Mouse (Mus musculus) limb, embryonic 13.5 days (tissue): Measurements from ENCODE around the gene Amigo2. TPM values are rescaled to one million over a fixed set of nuclear protein-coding genes. Genes with fewer than 3 reads are reported as not detected.
A peak's percentile ranks its signal among the peaks of the same experiment; 100 is the strongest.

Experiments
- ATAC-seq: fragments of 200-750 bp; cut with Nextera tagmentation; 2 replicates; pipeline ENCODE4 v1.8.0; 2017; ENCODE audit warnings: low read depth, moderate number of reproducible peaks, moderate TSS enrichment; ENCODE audit not compliant: low FRiP score
- H3K27ac ChIP-seq: fragments of 300-500 bp; sonication (generic); 2 replicates; pipeline ENCODE4 v1.5.1; 2015; ENCODE audit warnings: inconsistent platforms, mild to moderate bottlenecking, moderate library complexity
- H3K27me3 ChIP-seq: fragments of 300-500 bp; sonication (generic); 2 replicates; pipeline ENCODE4 v1.6.1; 2015; ENCODE audit warnings: mild to moderate bottlenecking, inconsistent platforms
- H3K36me3 ChIP-seq: fragments of 300-500 bp; sonication (generic); 2 replicates; pipeline ENCODE4 v1.6.1; 2015; ENCODE audit warnings: inconsistent platforms, mild to moderate bottlenecking, moderate library complexity
- H3K4me1 ChIP-seq: fragments of 300-500 bp; sonication (generic); 2 replicates; pipeline ENCODE4 v1.6.1; 2015; ENCODE audit warnings: inconsistent platforms
- H3K4me2 ChIP-seq: fragments of 300-500 bp; sonication (generic); replicated peaks from 2 replicates; pipeline ENCODE4 v1.6.1; 2015; ENCODE audit warnings: inconsistent platforms, mild to moderate bottlenecking, moderate library complexity
- H3K4me3 ChIP-seq: fragments of 300-500 bp; sonication (generic); 2 replicates; pipeline ENCODE4 v1.5.1; 2015; ENCODE audit warnings: moderate library complexity, mild to moderate bottlenecking, inconsistent platforms
- H3K9ac ChIP-seq: fragments of 300-500 bp; sonication (generic); 2 replicates; pipeline ENCODE4 v1.6.1; 2015; ENCODE audit warnings: mild to moderate bottlenecking, inconsistent platforms
- H3K9me3 ChIP-seq: fragments of 300-500 bp; sonication (generic); 2 replicates; pipeline ENCODE4 v1.6.1; 2016; ENCODE audit warnings: inconsistent platforms
- WGBS: fragments of 180-500 bp; shearing (Covaris S2); methylation state at CpG from one replicate; pipeline ENCODE4 v1.1.7; 2015; 5-methylcytosine and 5-hydroxymethylcytosine counted together
- polyA plus RNA-seq: library from polyadenylated mRNA; unstranded; fragments of >200 nt; fragmentation: Nextera tagmentation; extraction: Ambion mirVana; gene quantifications from 2 replicates; pipeline ENCODE4 v1.2.1, GENCODE M21; 2015

The Amigo2 gene
- polyA plus RNA-seq, 1 experiment from 2014 or later, result 6.7 TPM

GRCm38 (mm10) chr15:97262251-97262650, 15.2 kb upstream of the Amigo2 start:
- peaks cover 23% of the 10 kb centered on the region for H3K4me1 ChIP-seq
- no peak overlapping the region for H3K4me2 ChIP-seq
- no peak for ATAC-seq
- no peak overlapping the region for H3K4me3 ChIP-seq
- no peaks in the 10 kb centered on the region for H3K9me3 ChIP-seq
- H3K36me3 ChIP-seq, result no peaks in the 10 kb centered on the region
- no peaks in the 10 kb centered on the region for H3K27me3 ChIP-seq
- 64% methylated on average over 9 of the region's 9 CpGs for WGBS
- no peak overlapping the region for H3K27ac ChIP-seq
- H3K9ac ChIP-seq, result no peak overlapping the region

DNA sequence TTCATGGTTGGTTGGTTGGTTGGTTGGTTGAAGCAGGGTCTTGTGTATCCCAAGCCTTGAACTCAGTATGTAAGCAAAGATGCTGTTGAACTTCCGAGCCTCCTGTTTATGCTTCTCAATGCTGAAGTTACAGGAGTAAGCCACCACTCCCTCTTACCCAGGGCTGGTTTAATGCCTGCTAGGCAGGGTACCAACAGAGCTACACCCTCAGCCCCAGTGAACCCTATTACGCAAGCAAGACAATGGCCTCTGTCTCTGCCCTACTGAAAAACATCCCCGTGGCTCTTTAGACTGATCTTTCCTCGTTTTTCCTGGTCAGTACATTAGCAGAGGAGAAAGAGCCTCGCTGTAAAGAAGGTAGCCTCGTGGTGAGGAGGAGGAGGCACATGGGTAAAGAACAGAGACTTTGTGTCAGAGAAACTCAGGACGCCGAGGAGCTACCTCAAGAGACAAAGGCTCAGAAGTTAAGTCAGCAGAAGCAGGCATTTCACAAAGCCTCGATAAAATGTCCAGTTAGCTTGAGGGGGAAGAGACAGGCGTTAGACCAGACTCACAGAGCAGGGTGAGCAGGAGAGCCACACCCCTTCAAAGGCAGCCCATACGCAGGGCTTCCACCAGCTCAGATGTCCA, 13.0 kb upstream of the Amigo2 start:
- no peaks in the 10 kb centered on the region for H3K9me3 ChIP-seq
- no peaks in the 10 kb centered on the region for H3K36me3 ChIP-seq
- 71% methylated on average over 11 of the region's 11 CpGs for WGBS
- no peak for ATAC-seq
- no peak overlapping the region for H3K4me3 ChIP-seq
- H3K27me3 ChIP-seq, result no peaks in the 10 kb centered on the region
- H3K9ac ChIP-seq, result no peak overlapping the region
- peaks cover 33% of the 10 kb centered on the region for H3K4me1 ChIP-seq
- no peak overlapping the region for H3K4me2 ChIP-seq
- no peak overlapping the region for H3K27ac ChIP-seq

GRCm38 (mm10) chr15:97259300-97259699, 12.2 kb upstream of the Amigo2 start:
- no peaks in the 10 kb centered on the region for H3K9me3 ChIP-seq
- WGBS, result 70% methylated on average over 8 of the region's 8 CpGs
- ATAC-seq, result no peak
- H3K36me3 ChIP-seq, result no peaks in the 10 kb centered on the region
- H3K4me2 ChIP-seq, result 0 out of 2 replicates have a peak overlapping the region, but pooled peaks have one; percentile 25
- no peaks in the 10 kb centered on the region for H3K27me3 ChIP-seq
- no peak overlapping the region for H3K27ac ChIP-seq
- H3K4me3 ChIP-seq, result no peak overlapping the region
- H3K4me1 ChIP-seq, result peaks cover 33% of the 10 kb centered on the region
- no peak overlapping the region for H3K9ac ChIP-seq

- Histone ChIP-seq H3K27me3 (no peaks in the 10 kb centered on the region), H3K4me2 (no peak overlapping the region), H3K27ac (peak overlapping the region; percentile 55; the same call in 1 of the 2 replicates), H3K36me3 (no peaks in the 10 kb centered on the region), H3K9ac (no peak overlapping the region), H3K4me1 (peaks cover 33% of the 10 kb centered on the region), H3K9me3 (no peaks in the 10 kb centered on the region), H3K4me3 (no peak overlapping the region)
- ATAC-seq, result no peak
- WGBS, result 71% methylated on average over 17 of the region's 17 CpGs
These were observed 11.6 kb upstream of the Amigo2 start for GRCm38 (mm10) chr15:97258483-97259230.

DNA sequence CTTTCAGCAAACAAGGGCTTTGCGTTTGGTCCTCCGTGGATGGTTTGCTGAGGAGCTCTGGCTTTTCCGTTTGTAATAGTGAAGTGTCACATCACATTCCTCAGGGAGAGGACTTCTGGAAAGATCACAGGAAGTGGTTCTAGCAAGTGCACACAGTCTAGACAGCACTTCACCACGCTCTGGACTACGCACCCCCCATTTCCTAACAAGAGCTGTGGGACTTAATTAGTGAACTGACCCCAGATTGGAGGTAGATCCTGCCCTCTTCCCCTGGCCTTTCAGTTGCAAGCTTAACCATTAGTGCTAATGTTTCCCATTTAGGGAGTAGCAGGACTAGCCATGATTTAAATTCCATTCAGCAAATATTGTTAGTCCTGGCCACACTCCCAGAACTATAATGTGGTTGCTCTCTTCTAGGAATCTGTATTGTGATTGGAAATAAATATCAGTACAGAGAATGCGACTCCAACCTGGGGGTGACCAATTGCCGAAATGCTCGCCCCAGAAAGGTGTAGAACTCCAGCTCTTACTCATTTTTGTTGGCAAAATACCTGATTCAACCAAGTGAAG, 10.2 kb upstream of the Amigo2 start:
- Histone ChIP-seq H3K4me3 (no peak overlapping the region), H3K9ac (no peak overlapping the region), H3K4me2 (no peak overlapping the region), H3K4me1 (peaks cover 36% of the 10 kb centered on the region), H3K27ac (no peak overlapping the region), H3K9me3 (no peaks in the 10 kb centered on the region), H3K36me3 (no peaks in the 10 kb centered on the region), H3K27me3 (no peaks in the 10 kb centered on the region)
- ATAC-seq, result peak; percentile 82
- 59% methylated on average over 8 of the region's 8 CpGs for WGBS

DNA sequence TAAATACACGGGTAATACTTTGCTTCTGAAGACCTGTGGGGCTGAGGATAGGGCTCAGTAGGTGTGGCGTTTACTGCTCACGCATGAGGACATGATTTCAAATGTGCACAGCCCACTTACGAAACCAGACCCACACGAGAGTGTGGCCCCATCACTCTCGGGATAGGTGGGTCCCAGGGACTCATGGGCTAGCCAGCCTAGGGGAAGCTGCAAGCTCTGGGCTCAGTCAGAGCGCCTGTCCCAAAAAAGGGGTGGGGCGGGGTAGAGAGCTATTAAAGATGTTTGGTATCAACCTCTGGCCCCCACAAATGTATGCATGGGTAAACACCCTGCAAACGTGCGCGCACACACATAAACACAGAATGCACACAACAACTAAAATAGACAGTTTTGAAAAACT, 9.3 kb upstream of the Amigo2 start:
- Histone ChIP-seq H3K4me3 (no peak overlapping the region), H3K36me3 (no peaks in the 10 kb centered on the region), H3K4me1 (peaks cover 38% of the 10 kb centered on the region), H3K4me2 (no peak overlapping the region), H3K9me3 (no peaks in the 10 kb centered on the region), H3K9ac (no peak overlapping the region), H3K27ac (no peak overlapping the region), H3K27me3 (no peaks in the 10 kb centered on the region)
- no peak for ATAC-seq
- WGBS, result 87% methylated on average over 11 of the region's 11 CpGs

- peaks cover 38% of the 10 kb centered on the region for H3K4me1 ChIP-seq
- H3K9me3 ChIP-seq, result no peaks in the 10 kb centered on the region
- no peak for ATAC-seq
- no peak overlapping the region for H3K4me3 ChIP-seq
- WGBS, result 86% methylated on average over 3 of the region's 3 CpGs
- H3K9ac ChIP-seq, result no peak overlapping the region
- H3K27ac ChIP-seq, result no peak overlapping the region
- H3K4me2 ChIP-seq, result no peak overlapping the region
- H3K27me3 ChIP-seq, result no peaks in the 10 kb centered on the region
- no peaks in the 10 kb centered on the region for H3K36me3 ChIP-seq
These were observed 8.7 kb upstream of the Amigo2 start for GRCm38 (mm10) chr15:97255800-97256199.

- 97% methylated on average over 4 of the region's 4 CpGs for whole genome bisulfite sequencing
- Histone ChIP-seq H3K4me3 (no peak overlapping the region), H3K36me3 (no peaks in the 10 kb centered on the region), H3K27ac (no peak overlapping the region), H3K27me3 (no peaks in the 10 kb centered on the region), H3K9me3 (no peaks in the 10 kb centered on the region), H3K4me2 (no peak overlapping the region), H3K4me1 (peaks cover 36% of the 10 kb centered on the region), H3K9ac (no peak overlapping the region)
- no peak for ATAC-seq
These were observed 7.3 kb upstream of the Amigo2 start for GRCm38 (mm10) chr15:97254375-97254774.

- no peak overlapping the region for H3K4me2 ChIP-seq
- ATAC-seq, result no peak
- H3K4me3 ChIP-seq, result no peak overlapping the region
- H3K27ac ChIP-seq, result no peak overlapping the region
- H3K9me3 ChIP-seq, result no peaks in the 10 kb centered on the region
- H3K4me1 ChIP-seq, result peaks cover 25% of the 10 kb centered on the region
- H3K36me3 ChIP-seq, result no peaks in the 10 kb centered on the region
- no peak overlapping the region for H3K9ac ChIP-seq
- 73% methylated on average over 8 of the region's 8 CpGs for whole genome bisulfite sequencing
- no peaks in the 10 kb centered on the region for H3K27me3 ChIP-seq
These were observed 5.5 kb upstream of the Amigo2 start for GRCm38 (mm10) chr15:97252493-97253034.

DNA sequence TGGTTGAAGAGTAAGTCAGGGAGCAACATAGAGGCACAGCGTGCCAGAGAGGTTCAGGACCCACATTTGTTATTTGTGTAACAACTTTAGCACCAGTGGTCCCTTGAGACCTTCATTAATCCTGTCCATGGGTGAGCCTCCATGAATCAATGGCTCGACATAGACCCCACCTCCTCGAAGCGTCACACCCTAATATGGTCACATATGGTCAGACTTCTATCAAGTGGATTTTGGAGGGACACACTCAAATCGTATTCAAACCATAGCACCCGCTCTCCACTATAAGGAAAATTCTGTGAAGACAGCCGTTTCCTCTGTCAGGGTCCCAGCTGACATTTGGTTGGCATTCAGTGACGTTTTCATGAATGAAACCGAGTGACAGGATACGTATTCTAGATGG, 2.2 kb upstream of the Amigo2 start:
- H3K36me3 ChIP-seq, result no peaks in the 10 kb centered on the region
- no peak overlapping the region for H3K4me2 ChIP-seq
- no peak overlapping the region for H3K9ac ChIP-seq
- WGBS, result 94% methylated on average over 10 of the region's 10 CpGs
- H3K9me3 ChIP-seq, result no peaks in the 10 kb centered on the region
- peaks cover 25% of the 10 kb centered on the region for H3K4me1 ChIP-seq
- H3K4me3 ChIP-seq, result no peak overlapping the region
- peaks cover 21% of the 10 kb centered on the region for H3K27me3 ChIP-seq
- no peak for ATAC-seq
- no peak overlapping the region for H3K27ac ChIP-seq

DNA sequence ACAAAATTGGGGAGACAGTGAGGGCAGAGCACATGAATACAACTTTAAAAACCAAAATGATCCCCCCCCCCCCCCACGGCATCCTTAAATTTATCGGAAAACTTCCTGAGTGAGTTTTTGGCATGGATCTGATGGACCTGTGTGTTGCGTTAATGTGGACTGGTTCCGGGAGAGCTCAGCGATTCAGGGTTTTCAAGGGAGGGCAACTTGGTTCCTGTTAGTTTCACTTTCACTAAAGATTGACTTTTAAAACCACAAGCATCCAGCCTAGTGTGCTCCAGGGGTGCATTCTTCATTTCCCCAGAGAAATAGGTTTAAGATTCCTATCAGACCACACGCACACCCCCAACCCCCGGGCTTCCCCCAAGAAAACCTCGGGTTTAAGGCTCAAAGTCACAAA, 1.2 kb upstream of the Amigo2 start:
- H3K27me3 ChIP-seq, result peaks cover 22% of the 10 kb centered on the region
- H3K9me3 ChIP-seq, result no peaks in the 10 kb centered on the region
- H3K4me1 ChIP-seq, result peaks cover 25% of the 10 kb centered on the region
- peak overlapping the region; percentile 90; the same call in 1 of the 2 replicates for H3K9ac ChIP-seq
- H3K27ac ChIP-seq, result no peak overlapping the region
- peak overlapping the region; percentile 80 for H3K4me3 ChIP-seq
- no peak for ATAC-seq
- H3K36me3 ChIP-seq, result no peaks in the 10 kb centered on the region
- H3K4me2 ChIP-seq, result peak overlapping the region; percentile 82
- WGBS, result 34% methylated on average over 8 of the region's 8 CpGs

DNA sequence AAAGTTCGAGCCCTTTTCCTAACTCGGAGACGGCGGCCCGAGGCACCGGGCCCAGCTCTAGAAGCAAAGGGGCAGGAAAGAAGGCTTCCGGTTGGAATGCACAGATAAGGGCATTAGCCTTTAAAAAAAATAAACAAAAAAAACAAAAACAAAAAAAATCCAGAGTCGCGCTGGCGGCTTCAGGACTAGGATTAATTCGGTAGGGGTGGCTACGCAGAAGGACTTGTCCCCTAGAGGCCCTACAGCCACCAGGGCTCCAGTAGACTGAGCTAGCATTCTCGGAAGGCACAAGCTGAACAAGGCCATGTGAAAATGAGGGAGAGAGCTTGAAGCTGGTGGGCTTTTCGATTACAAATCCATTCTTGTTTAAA, 689 bp upstream of the Amigo2 start:
- Histone ChIP-seq H3K9me3 (no peaks in the 10 kb centered on the region), H3K4me3 (peak overlapping the region; percentile 80), H3K9ac (peak overlapping the region; percentile 90), H3K27me3 (peaks cover 26% of the 10 kb centered on the region), H3K27ac (peak overlapping the region; percentile 77), H3K4me1 (peaks cover 25% of the 10 kb centered on the region), H3K36me3 (no peaks in the 10 kb centered on the region), H3K4me2 (peak overlapping the region; percentile 82)
- no peak; the same call in 1 of the 2 replicates for ATAC-seq
- WGBS, result 2% methylated on average over 14 of the region's 14 CpGs
